Mouse (Mus musculus): Measurements from ENCODE around the gene Ckap5.

GRCm38 (mm10) chr2:91586242-91586641 is 59.7 kb downstream of the Ckap5 start:
- TF ChIP-seq EP300 (IDR thresholded peaks at IDR 0.05; ENCODE audit: low read depth) (no peak), CTCF (IDR thresholded peaks at IDR 0.05; ENCODE audit: low read depth) (no peak)

Measured in heart, postnatal 0 days (tissue).